In the genomic region with DNA sequence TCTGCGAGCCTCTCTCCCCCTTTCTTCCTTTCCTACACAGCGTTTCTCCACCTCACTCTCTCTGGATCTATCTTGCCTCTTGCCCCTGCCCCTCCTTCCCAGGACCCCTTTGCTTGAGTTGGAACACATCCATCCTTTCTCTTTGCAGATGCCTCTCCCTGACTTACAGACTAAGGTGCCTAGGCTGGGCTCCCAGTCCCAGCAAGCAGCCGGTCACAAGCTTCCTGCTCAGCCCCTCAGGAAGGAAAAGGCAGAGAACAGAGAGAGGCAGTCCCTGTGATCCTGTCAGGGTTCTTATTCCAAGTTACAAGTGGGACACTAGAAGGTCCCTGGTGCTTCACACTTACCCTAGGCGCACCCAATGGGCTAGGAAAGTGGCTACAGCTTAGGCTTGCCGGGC, we compare ENCODE assay signal across 17 mouse cellular contexts. TPM values are rescaled to one million over a fixed set of nuclear protein-coding genes. Genes with fewer than 3 reads are reported as not detected.
DNase-seq lines count a peak whose midpoint lies in the region; ATAC-seq lines count a peak whose summit lies in the region.
"Had no signal": no experiment of that assay in that cellular context is flagged by ENCODE, and none has a peak within 500 bp of the region (broad histone marks: within the 10 kb centered on the region; RNA-seq: fewer than 3 reads in every experiment).

No protein-coding gene starts in this region.

- H3K9me3 ChIP-seq in hindbrain, embryonic 11.5 days (ENCODE audit: control insufficient read depth, low read length), result no peaks in the 10 kb centered on the region
- H3K9me3 ChIP-seq in kidney, embryonic 14.5 days (ENCODE audit: control insufficient read depth, low read length), result no peaks in the 10 kb centered on the region
- H3K9me3 ChIP-seq in neural tube, embryonic 12.5 days, result no peaks in the 10 kb centered on the region
- H3K9me3 ChIP-seq: heart, embryonic 12.5 days; liver, embryonic 13.5 days had no signal

- peak; percentile 44 for DNase-seq in kidney, adult 11 months
- no peak for DNase-seq in kidney, postnatal 14 days
- peak; percentile 52 for DNase-seq in hindbrain, embryonic 11.5 days (ENCODE audit: low spot score)
- DNase-seq in ovary, adult 18-20 months (ENCODE audit: low spot score), result no peak
- no peak for DNase-seq in adrenal gland, adult 2 months
- no peak for DNase-seq in c-Kit-positive CD71-positive TER-119-positive erythroid progenitor cells, embryonic 14.5 days (ENCODE audit: low spot score)
- DNase-seq: cerebellum, adult 8-10 months; forebrain, postnatal 0 days; gastrocnemius, postnatal 10 days; heart, postnatal 4 days; liver, embryonic 13.5 days; thymus, adult 2 months had no signal

- peak overlapping the region; percentile 74 for H3K27ac ChIP-seq in hindbrain, embryonic 11.5 days (ENCODE audit: low read depth, low read length)
- H3K27ac ChIP-seq in kidney, embryonic 14.5 days (ENCODE audit: low read depth, low read length), result peak overlapping the region; percentile 97
- H3K27ac ChIP-seq in neural tube, embryonic 12.5 days, result peak overlapping the region; percentile 57; the same call in 1 of the 2 replicates
- H3K27ac ChIP-seq: liver, embryonic 13.5 days had no signal

- peaks cover 7% of the 10 kb centered on the region; the same call in 1 of the 2 replicates for H3K4me1 ChIP-seq in hindbrain, embryonic 11.5 days (replicated peaks; ENCODE audit: control insufficient read depth, insufficient read depth, low read length)
- H3K4me1 ChIP-seq in kidney, embryonic 14.5 days (ENCODE audit: control insufficient read depth, insufficient read depth, low read length), result peaks cover 11% of the 10 kb centered on the region
- peaks cover 22% of the 10 kb centered on the region for H3K4me1 ChIP-seq in neural tube, embryonic 12.5 days
- H3K4me1 ChIP-seq: liver, embryonic 13.5 days had no signal

- H3K4me3 ChIP-seq in hindbrain, embryonic 11.5 days (ENCODE audit: low read depth, low read length), result 0 out of 2 replicates have a peak overlapping the region, but pooled peaks have one; percentile 6
- peak overlapping the region; percentile 57 for H3K4me3 ChIP-seq in kidney, embryonic 14.5 days (ENCODE audit: low read length)
- peak overlapping the region; percentile 26 for H3K4me3 ChIP-seq in neural tube, embryonic 12.5 days
- H3K4me3 ChIP-seq: heart, embryonic 12.5 days; liver, embryonic 13.5 days; myocyte had no signal

- H3K36me3 ChIP-seq in hindbrain, embryonic 11.5 days (ENCODE audit: control insufficient read depth, insufficient read depth, low read length), result no peaks in the 10 kb centered on the region
- H3K36me3 ChIP-seq in kidney, embryonic 14.5 days (ENCODE audit: control insufficient read depth, insufficient read depth, low read length), result no peaks in the 10 kb centered on the region
- H3K36me3 ChIP-seq in neural tube, embryonic 12.5 days, result no peaks in the 10 kb centered on the region
- H3K36me3 ChIP-seq: heart, embryonic 12.5 days; liver, embryonic 13.5 days had no signal

- ATAC-seq in hindbrain, embryonic 11.5 days (ENCODE audit: low FRiP score), result no peak
- no peak for ATAC-seq in kidney, embryonic 14.5 days (ENCODE audit: low FRiP score, low TSS enrichment)
- no peak for ATAC-seq in neural tube, embryonic 12.5 days (ENCODE audit: low FRiP score, low read depth)
- ATAC-seq: forebrain, postnatal 0 days had no signal

- H3K27me3 ChIP-seq in hindbrain, embryonic 11.5 days (ENCODE audit: control insufficient read depth, insufficient read depth, low read length), result peaks cover 93% of the 10 kb centered on the region
- peaks cover 68% of the 10 kb centered on the region for H3K27me3 ChIP-seq in kidney, embryonic 14.5 days (ENCODE audit: control insufficient read depth, insufficient read depth, low read length)
- peaks cover 97% of the 10 kb centered on the region for H3K27me3 ChIP-seq in neural tube, embryonic 12.5 days (replicated peaks)

- peak overlapping the region; percentile 28 for H3K4me2 ChIP-seq in hindbrain, embryonic 11.5 days (replicated peaks; ENCODE audit: low read depth, low read length)
- peak overlapping the region; percentile 69 for H3K4me2 ChIP-seq in kidney, embryonic 14.5 days (replicated peaks; ENCODE audit: low read depth, low read length)
- H3K4me2 ChIP-seq in neural tube, embryonic 12.5 days (replicated peaks), result peak overlapping the region; percentile 53
- H3K4me2 ChIP-seq: heart, embryonic 12.5 days; liver, embryonic 13.5 days had no signal

- no peak overlapping the region for H3K9ac ChIP-seq in hindbrain, embryonic 11.5 days (ENCODE audit: low read depth, low read length)
- H3K9ac ChIP-seq in kidney, embryonic 14.5 days (ENCODE audit: low read depth, low read length), result peak overlapping the region; percentile 87
- peak overlapping the region; percentile 45 for H3K9ac ChIP-seq in neural tube, embryonic 12.5 days
- H3K9ac ChIP-seq: forebrain, postnatal 0 days; heart, embryonic 12.5 days; liver, embryonic 13.5 days had no signal

- 2% methylated on average over 5 of the region's 5 CpGs for WGBS in hindbrain, embryonic 11.5 days
- WGBS in kidney, embryonic 14.5 days, result 1% methylated on average over 5 of the region's 5 CpGs
- 3% methylated on average over 5 of the region's 5 CpGs for WGBS in neural tube, embryonic 12.5 days

RNA-seq across cellular contexts. Expression of a gene that starts 7.6 kb away (rescaled TPM):
- polyA plus RNA-seq in hindbrain, embryonic 11.5 days (2014; fragmentation: Nextera tagmentation; extraction: Ambion mirVana), result 9.3 and 11.1 TPM in 2 replicates
- polyA plus RNA-seq in kidney, embryonic 14.5 days (2014; fragmentation: Nextera tagmentation; extraction: Ambion mirVana), result 43.3 and 55.9 TPM in 2 replicates
- polyA plus RNA-seq in neural tube, embryonic 12.5 days (2016; fragmentation: Nextera tagmentation; extraction: Ambion mirVana), result 21.9 and 23.3 TPM in 2 replicates
- total RNA-seq in adrenal gland, adult 2 months (2021), result not detected
- not detected in 2 replicates for polyA plus RNA-seq in adrenal gland, adult 2 months (2012; rRNA removed)
- total RNA-seq: gastrocnemius, postnatal 10 days; heart, postnatal 4 days had no signal
- polyA plus RNA-seq: heart, embryonic 12.5 days; liver, embryonic 13.5 days; lung, embryonic 16.5 days; myocyte had no signal

Comparison
In these comparisons a context has a peak if more than half of its experiments do, and no peak if none do; other contexts are left out.
1. DNase-seq: peak in kidney, adult 11 months (single experiment) and hindbrain, embryonic 11.5 days (single experiment); none in kidney, postnatal 14 days (single experiment), ovary, adult 18-20 months (single experiment), adrenal gland, adult 2 months (single experiment) and c-Kit-positive CD71-positive TER-119-positive erythroid progenitor cells, embryonic 14.5 days (single experiment).
2. H3K4me3 ChIP-seq: peak in every context shown above with its lines; median percentile 57 in kidney, embryonic 14.5 days; 26 in neural tube, embryonic 12.5 days; 6 in hindbrain, embryonic 11.5 days.
3. RNA of a gene that starts 7.6 kb away (polyA plus RNA-seq): 43.3 to 55.9 TPM in kidney, embryonic 14.5 days, 21.9 to 23.3 TPM in neural tube, embryonic 12.5 days and 9.3 to 11.1 TPM in hindbrain, embryonic 11.5 days; not detected in adrenal gland, adult 2 months; every median in the first group is over 10 times any median in the second.
4. Peak in every context shown above with its lines, with median percentiles within 50 percentile points of each other: H3K27ac ChIP-seq and H3K4me2 ChIP-seq.